Mouse (Mus musculus) urinary bladder, postnatal 10 days (tissue): ENCODE measurements around the gene Pgpep1.

ENCODE experiments used
- DNase-seq: peaks from one replicate; pipeline ENCODE4 v3.0.0; 2022; ENCODE audit warnings: low spot score

Pgpep1 gene

DNA sequence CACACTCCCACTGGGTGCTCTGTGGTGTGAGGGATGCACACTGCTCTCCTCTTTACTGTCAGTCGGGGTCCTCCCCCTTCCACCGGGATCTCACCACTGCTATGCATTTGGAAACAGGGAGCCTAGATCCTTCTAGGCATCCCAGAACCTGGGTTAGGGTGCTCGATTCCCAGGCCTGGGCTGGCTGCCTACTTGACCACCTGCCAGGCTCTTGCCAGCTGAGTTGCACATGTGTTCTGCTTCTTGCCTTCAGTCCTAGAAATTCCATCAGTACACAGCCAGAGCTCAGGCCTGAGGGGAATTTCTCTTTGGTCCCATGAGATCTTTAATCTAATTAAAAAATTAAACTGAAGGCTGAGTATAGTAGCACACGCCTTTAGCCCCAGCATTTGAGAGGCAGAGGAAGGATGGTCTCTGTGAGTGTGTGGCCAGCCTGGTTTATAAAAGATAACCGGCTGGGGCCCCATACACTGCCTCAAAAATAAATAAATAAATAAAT lies 29.8 kb upstream of the Pgpep1 start:
- DNase-seq = no peak

DNA sequence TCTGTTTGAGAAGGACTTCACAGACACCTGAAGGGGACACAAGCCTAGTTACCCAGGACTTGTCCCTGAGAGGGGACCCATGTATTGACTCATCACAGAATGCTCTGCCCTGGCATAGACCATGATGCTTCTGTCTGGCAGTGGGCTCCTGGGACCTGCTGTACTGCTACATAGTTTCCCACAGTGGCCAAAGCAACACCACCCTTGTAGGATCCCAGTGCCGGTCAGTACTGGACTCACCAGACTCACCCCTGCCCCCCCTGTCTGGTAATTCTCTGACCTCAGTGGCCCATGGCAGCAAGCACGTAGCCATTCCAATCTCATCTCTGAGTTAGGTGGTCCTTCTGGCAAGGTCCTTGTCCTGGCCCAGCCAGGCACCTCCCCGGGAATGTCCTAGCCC lies 27.9 kb upstream of the Pgpep1 start:
- no peak for DNase-seq

DNA sequence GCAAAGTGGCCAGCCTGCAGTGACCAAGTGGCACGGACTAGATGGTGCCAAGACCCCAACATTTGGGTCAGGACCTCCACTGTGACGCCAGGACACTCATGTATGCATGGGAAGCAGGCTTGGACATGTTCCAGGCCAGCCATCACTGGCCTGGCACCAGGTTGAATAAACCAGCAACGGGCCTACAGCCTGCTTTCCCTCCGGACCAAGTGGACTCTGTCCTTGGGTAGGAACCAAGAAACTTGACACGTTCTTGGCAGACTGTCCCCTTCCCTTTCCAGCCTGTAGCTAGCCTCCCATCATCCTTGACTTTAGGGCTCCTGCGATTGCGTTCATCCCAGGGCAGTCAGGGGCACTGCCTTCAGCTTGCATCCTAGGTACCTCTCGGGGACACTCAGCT lies 27.4 kb upstream of the Pgpep1 start:
- DNase-seq = no peak

- DNase-seq = no peak
Observed at GRCm38 (mm10) chr8:70684291-70684690, 24.1 kb upstream of the Pgpep1 start.

DNA sequence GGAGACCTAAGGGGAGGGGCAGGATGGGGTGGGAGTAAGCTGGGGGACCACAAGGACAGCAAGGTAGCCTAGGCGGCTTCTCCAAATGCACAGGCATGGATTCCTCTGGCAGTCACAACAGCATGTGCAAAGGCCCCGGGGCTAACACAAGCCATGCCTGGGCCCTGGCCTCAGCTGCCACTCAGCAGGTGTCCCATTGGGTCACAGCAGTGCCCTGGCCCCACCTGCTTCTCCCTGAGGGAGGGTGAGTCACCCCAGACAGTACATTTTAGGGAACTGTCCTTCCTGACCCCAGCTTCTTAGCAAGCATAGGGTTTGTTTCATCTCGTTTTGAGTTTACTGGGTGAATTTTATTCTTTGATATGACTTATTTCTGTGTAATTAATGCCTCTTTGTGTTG lies 22.5 kb upstream of the Pgpep1 start:
- DNase-seq = no peak

- DNase-seq = peak; percentile 48
Observed at GRCm38 (mm10) chr8:70682193-70682592, 22.0 kb upstream of the Pgpep1 start.

DNA sequence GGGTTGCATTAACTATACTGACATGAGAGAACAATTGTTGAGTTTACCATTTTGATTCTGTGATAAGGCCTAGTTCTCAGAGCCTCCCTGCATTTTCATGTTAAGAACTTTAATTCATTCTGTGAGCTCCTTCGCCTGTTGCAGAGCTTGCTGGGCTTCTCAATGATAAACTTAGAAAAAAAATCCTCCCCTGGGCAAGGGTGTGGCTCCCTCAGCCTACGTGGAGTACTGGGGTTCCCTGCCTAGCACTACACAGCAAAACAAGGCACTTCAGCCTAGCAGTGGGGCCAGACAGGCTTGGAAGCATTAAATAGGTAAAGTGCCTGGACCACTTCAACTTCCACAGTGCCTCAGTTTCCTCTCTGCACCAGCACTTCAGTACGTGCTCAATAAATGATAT lies 21.2 kb upstream of the Pgpep1 start:
- DNase-seq = no peak

DNA sequence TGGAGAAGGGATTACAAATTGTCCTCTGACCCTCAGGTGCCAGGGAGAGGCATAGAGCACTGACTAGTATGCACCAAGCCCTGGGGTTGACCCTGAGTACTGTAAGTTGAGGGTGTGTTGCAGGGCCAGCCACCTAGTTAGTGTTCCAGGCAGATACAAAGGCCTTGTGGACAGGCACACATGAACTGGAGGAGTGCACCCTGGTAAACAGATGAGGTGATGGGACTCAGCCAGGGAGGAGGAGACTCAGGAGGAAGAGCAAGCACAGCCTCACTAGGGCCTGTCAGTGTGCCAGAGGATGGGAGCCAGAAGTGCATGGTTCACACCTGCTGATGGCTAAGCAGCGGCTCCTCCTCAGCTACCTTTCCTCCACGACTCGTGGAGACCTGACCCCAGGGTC lies 19.9 kb upstream of the Pgpep1 start:
- no peak for DNase-seq

DNA sequence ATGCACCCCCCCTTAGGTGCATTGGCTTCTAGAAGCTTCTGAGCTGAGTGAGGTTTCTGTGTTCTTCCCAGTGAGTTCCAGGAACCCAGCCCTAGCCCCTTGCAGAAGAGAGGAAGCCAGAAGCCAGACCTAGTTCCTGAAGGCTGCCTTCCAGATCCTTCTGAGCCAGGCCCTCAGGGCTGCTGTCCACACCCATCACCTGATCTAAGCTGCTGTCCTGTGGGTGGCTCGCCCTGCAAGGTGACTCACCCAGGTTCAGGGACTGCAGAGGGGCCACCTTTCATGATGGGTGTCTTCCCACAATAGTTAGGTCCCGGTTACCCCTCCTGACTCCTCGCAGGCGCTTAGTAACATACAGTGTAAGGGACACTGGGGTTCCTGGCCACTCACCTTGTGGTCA lies 19.2 kb upstream of the Pgpep1 start:
- no peak for DNase-seq

GRCm38 (mm10) chr8:70678679-70679078 lies 18.5 kb upstream of the Pgpep1 start:
- no peak for DNase-seq

GRCm38 (mm10) chr8:70677451-70678080 lies 17.4 kb upstream of the Pgpep1 start:
- DNase-seq = no peak

DNA sequence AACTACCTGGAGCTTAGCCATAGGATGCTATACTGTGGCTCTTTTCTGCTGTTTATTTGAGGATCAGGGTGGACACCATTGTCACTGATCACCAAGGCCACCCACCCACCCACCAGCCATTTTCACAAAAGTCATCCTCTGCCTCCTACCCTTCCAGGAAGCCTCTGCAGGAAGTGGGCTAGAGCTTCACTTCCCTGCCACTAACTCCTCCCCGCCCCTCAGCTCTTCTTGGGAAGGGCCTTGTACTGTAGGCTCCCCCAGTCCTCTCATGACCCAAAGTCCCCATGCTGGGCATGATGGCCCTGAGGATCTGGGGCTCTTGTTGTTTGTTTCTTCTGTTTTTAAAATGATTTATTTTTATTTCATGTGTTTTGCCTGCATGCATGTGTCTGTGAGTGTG lies 15.1 kb upstream of the Pgpep1 start:
- no peak for DNase-seq

- no peak for DNase-seq
Observed at GRCm38 (mm10) chr8:70674716-70675115, 14.5 kb upstream of the Pgpep1 start.

DNA sequence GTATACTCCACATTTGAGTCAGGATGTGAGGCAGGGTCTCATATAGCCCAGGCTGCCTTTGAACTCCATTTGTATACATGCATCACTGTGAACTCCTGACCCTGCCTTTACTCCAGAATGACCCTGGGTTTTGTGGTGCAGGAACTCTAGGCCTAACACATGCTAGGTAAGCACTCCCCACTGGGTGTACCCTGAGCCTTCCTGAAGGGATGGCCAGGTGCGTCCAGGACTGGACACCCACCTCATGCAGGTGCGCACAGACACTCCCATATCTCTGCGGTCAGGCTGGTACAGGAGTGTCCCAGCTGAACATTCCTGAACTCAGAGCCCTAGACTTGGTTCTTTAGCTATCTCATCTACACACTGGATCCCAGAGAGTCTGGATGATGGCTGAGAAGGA lies 13.9 kb upstream of the Pgpep1 start:
- no peak for DNase-seq

DNA sequence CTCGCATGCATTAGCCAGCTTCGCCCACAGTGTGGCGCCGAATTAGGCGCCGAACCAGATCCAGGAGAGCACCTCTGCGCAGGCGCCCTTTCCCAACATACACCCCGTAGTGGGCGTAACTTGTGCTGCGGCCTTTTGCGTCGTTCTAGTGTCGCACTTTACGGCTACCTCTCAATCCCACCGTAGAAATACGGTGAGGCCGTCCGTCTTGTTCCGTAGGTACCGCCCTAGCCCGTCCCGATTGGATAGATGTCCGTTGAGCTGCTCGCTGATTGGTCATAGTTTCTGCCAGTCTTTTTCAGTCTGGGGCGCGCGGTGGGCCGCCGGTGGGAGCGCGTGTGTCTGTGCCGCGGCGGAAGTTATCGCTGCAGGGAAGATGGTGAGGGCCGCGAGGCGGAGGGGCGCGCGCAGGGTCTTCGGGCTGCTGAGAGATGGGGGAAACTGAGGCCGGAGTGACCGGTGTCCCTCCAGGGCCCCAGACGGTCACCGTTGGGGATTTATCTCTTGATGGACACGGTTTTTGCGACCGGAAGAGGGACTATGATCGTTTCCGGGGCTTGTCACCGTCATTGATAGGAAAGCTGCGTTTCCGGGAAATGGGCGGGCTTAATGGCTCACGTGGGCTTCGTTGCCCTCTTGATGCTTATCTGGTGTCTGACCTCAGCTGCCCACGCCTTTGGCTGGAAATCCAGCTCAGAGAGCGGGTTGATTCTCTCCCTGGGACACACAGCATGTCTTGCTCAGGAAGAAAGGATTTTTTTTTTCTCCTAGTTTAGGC lies 13.1 kb upstream of the Pgpep1 start, which contains the start of gene Lsm4:
TSS of gene Lsm4 (plus strand) at position 170 of the 778 bp plus-strand sequence.
- peak; percentile 81 for DNase-seq

DNA sequence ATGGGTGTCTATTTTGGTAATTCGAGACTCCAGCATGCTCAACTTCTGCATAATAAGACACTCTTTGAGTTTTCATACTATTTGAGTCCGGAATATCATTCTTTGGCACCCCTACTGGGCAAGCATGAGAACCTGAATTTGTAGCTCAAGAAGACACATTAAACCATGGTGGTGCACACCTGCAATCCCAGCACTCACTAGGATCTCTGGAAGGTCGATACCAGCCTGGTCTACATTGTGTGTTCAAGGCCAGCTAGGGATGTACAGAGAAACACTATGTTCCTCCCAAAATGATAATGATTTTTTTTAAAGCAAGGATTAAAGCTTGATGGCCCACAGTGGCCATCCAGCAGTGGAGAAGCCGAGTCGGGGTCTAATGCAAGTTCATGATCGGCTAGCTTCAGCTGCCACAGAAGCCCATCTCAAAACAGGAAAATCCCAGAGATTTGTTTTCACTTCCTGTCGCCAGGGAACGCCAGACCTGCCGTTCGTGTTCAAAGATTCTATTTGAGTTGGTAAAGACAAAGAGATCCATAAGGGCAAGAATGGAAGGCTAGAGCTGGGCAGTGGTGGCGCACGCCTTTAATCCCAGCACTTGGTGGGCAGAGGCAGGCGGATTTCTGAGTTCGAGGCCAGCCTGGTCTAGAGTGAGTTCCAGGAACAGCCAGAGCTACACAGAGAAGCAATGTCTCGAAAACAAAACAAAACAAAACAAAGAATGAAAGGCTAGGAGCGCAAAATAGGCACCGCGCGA lies 12.3 kb upstream of the Pgpep1 start:
- no peak for DNase-seq

DNA sequence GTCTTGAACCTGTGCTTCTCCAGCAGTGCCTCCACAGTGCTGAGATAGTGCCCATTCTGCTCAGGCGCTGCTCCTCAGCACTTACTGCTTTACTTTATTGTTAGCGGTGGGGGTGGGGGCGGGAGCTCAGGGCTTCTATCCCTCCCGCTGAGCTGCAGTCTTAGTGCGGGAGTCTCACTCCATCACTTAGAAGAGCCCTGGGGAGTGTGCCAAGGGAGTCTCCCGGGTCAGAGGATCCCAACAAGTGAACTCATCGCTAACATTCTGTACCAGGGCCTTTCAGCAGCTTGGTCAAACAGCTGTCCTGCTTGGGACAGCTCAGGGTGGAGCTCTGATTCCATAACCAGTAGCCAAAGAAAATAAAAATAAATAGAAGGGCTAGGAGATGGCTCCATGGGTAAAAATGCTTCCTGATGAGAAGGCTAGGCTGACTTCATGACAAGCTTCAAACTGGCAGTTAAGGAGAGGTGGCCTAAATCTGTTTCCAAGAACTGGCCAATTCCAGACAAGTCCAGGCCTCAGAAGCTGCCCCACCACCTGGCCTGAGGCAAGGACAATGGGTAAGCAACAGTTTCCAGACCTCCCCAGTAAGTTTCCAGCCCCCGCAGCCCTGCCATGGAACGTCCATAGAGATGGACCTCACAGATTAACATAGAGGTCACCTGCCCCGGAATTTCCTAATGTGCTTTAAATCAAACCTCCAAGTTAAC lies 11.6 kb upstream of the Pgpep1 start:
- no peak for DNase-seq

- DNase-seq = no peak
Observed at GRCm38 (mm10) chr8:70667071-70667470, 6.9 kb upstream of the Pgpep1 start.

- DNase-seq = no peak
Observed at GRCm38 (mm10) chr8:70665599-70665998, 5.4 kb upstream of the Pgpep1 start.

- no peak for DNase-seq
Observed at GRCm38 (mm10) chr8:70664631-70665030, 4.4 kb upstream of the Pgpep1 start.

- no peak for DNase-seq
Observed at GRCm38 (mm10) chr8:70663691-70664090, 3.5 kb upstream of the Pgpep1 start.

DNA sequence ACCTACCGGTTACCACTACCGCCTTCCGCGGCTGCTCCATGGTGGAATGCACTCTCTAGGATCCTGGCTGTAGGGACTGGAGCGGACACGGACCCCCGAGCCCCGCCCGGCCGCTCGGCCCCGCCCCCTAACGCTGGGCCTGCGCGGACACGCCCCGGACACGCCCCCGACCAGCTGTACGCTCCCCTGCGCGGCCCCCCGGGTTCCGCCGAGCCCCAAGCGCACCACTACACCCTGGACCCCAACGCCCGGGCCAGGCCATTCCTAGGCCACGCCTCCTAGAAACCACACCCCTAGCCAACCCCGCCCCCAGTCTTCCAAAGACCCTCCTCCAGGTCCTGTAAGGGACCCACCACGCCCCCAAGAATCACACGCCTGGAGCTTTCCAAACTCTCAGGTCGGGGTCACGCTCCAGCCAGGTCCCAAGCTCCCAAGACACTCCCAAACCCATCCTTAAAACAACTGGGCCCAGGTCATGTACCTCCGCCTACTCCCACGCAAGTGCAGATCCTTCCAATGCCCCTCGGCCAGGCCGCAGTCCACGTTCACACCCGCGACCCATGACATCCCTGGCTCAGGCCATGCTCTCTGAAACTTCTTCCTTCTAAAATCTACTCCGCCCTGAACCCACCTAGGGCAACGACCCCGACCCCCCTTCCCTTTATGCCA lies 450 bp downstream of the Pgpep1 start:
- DNase-seq = peak; percentile 78
